17 mouse cellular contexts compared by ENCODE assay signal in the genomic region with DNA sequence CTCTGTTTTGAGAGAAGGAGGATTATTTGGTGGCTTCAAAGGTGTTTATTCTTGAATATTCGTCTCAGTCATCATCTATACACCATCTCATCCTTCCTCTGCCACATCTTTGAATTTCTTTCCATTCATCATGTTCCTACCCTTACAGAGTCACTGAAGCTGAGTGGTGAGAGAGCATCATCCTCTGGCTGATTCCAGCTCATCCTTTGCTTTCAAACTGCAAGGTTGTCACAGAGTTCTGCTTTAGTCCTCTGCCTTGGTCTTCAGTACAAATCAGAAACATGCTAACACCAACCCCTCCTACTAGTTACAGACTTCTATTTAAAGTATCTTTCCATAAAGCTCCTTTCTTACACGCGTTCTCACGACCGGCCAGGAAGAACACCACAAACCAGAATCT.
"Had no signal": no experiment of that assay in that cellular context is flagged by ENCODE, and none has a peak within 500 bp of the region (broad histone marks: within the 10 kb centered on the region; RNA-seq: fewer than 3 reads in every experiment).

No protein-coding gene starts in this region.

- ATAC-seq: hindbrain, embryonic 16.5 days; inflammation-experienced regulatory T-cells, adult 6 months; intestine, embryonic 15.5 days; intestine, postnatal 0 days had no signal

- DNase-seq: gastrocnemius, adult 2 months; gastrocnemius, postnatal 10 days; gastrocnemius, postnatal 25 days; heart, adult 18-20 months; heart, postnatal 10 days; heart, postnatal 4 days; kidney, adult 18-20 months; kidney, adult 8-10 months; kidney, postnatal 10 days; kidney, postnatal 25 days; kidney, postnatal 4 days; liver; liver, embryonic 13.5 days had no signal
